Mouse (Mus musculus) C2C12 (cell line): ENCODE measurements around the gene Wrap73. TPM values are rescaled to one million over a fixed set of nuclear protein-coding genes. Genes with fewer than 3 reads are reported as not detected.

Experiments used
- H3K27me3 ChIP-seq: one replicate; pipeline ENCODE4 v1.6.1; 2011; ENCODE audit not compliant: control insufficient read depth, insufficient read depth, insufficient read length
- H3K36me3 ChIP-seq: one replicate; pipeline ENCODE4 v1.6.1; 2011; ENCODE audit not compliant: control insufficient read depth, insufficient read depth
- H3K4me3 ChIP-seq: one replicate; pipeline ENCODE4 v1.5.1; 2011; ENCODE audit warnings: mild to moderate bottlenecking, control low read depth; ENCODE audit not compliant: poor library complexity, insufficient read depth, severe bottlenecking
- H3K79me2 ChIP-seq: one replicate; pipeline ENCODE4 v1.6.1; 2011; ENCODE audit not compliant: control insufficient read depth, insufficient read depth
- H3K79me3 ChIP-seq: one replicate; pipeline ENCODE4 v1.6.1; 2011; ENCODE audit warnings: low read depth, control low read depth
- H3ac ChIP-seq: one replicate; pipeline ENCODE3; 2011; ENCODE audit warnings: low read depth; ENCODE audit not compliant: control insufficient read depth, insufficient read length
- CEBPB ChIP-seq: IDR thresholded peaks from one replicate; pipeline ENCODE4 v1.6.1; 2011; ENCODE audit warnings: low read depth, mild to moderate bottlenecking, control low read depth, moderate library complexity
- CTCF ChIP-seq: IDR thresholded peaks from one replicate; pipeline ENCODE4 v1.5.1; 2011; ENCODE audit not compliant: control insufficient read depth, insufficient read depth, insufficient read length
- FOSL1 ChIP-seq: IDR thresholded peaks from one replicate; pipeline ENCODE4 v1.8.0; 2011; ENCODE audit warnings: mild to moderate bottlenecking, low read length; ENCODE audit not compliant: poor library complexity, insufficient read depth, severe bottlenecking
- MAX ChIP-seq: IDR thresholded peaks from one replicate; pipeline ENCODE4 v1.6.1; 2011; ENCODE audit warnings: mild to moderate bottlenecking, control low read depth
- MYOD1 ChIP-seq: IDR thresholded peaks from one replicate; pipeline ENCODE4 v1.6.1; 2011; ENCODE audit warnings: low read depth; ENCODE audit not compliant: control insufficient read depth, insufficient read length
- MYOG ChIP-seq: IDR thresholded peaks from one replicate; pipeline ENCODE4 v1.6.1; 2011; ENCODE audit not compliant: control insufficient read depth, insufficient read length; ENCODE audit errors: extremely low read depth
- USF1 ChIP-seq: IDR thresholded peaks from one replicate; pipeline ENCODE4 v1.6.1; 2011; ENCODE audit warnings: low read depth, mild to moderate bottlenecking, control low read depth, moderate library complexity
- polyA plus RNA-seq: library from polyadenylated mRNA; unstranded; fragments of >200 nt; fragmentation: generic; extraction: Trizol; gene quantifications from one replicate; pipeline ENCODE4 v1.2.1, GENCODE M21; 2012; ENCODE audit warnings: missing spikeins

Gene Wrap73
- polyA plus RNA-seq, 1 experiment: 21.7 TPM

GRCm38 (mm10) chr4:154118782-154119181, 23.4 kb upstream of the Wrap73 start:
- Histone ChIP-seq H3K79me2 (no peaks in the 10 kb centered on the region), H3K36me3 (no peaks in the 10 kb centered on the region), H3ac (no peak overlapping the region), H3K4me3 (no peak overlapping the region), H3K79me3 (no peaks in the 10 kb centered on the region), H3K27me3 (peaks cover 6% of the 10 kb centered on the region)
- TF ChIP-seq CTCF (no peak), USF1 (no peak), CEBPB (no peak), MYOD1 (no peak), FOSL1 (no peak), MAX (no peak), MYOG (no peak)

- H3K27me3 ChIP-seq: peaks cover 6% of the 10 kb centered on the region
- H3K79me3 ChIP-seq: no peaks in the 10 kb centered on the region
- H3K36me3 ChIP-seq: no peaks in the 10 kb centered on the region
- H3ac ChIP-seq: no peak overlapping the region
- no peaks in the 10 kb centered on the region for H3K79me2 ChIP-seq
- TF ChIP-seq USF1: no peak
- H3K4me3 ChIP-seq: no peak overlapping the region
Measured at GRCm38 (mm10) chr4:154119208-154119607, 23.0 kb upstream of the Wrap73 start.

- Histone ChIP-seq H3K36me3 (no peaks in the 10 kb centered on the region), H3K79me2 (no peaks in the 10 kb centered on the region), H3K79me3 (no peaks in the 10 kb centered on the region), H3ac (no peak overlapping the region), H3K27me3 (peaks cover 3% of the 10 kb centered on the region), H3K4me3 (no peak overlapping the region)
- TF ChIP-seq MYOD1 (no peak), CEBPB (no peak), MYOG (no peak), FOSL1 (no peak), USF1 (no peak), MAX (no peak), CTCF (no peak)
Measured at GRCm38 (mm10) chr4:154121800-154122199, 20.4 kb upstream of the Wrap73 start.

GRCm38 (mm10) chr4:154122374-154122773, 19.8 kb upstream of the Wrap73 start:
- Histone ChIP-seq H3K27me3 (peaks cover under 1% of the 10 kb centered on the region), H3ac (no peak overlapping the region), H3K4me3 (no peak overlapping the region), H3K79me2 (no peaks in the 10 kb centered on the region), H3K79me3 (no peaks in the 10 kb centered on the region), H3K36me3 (no peaks in the 10 kb centered on the region)
- no peak for TF ChIP-seq CTCF
- no peak for TF ChIP-seq MYOG
- TF ChIP-seq USF1: no peak

- H3K27me3 ChIP-seq: peaks cover 3% of the 10 kb centered on the region
Measured at GRCm38 (mm10) chr4:154123553-154123952, 18.6 kb upstream of the Wrap73 start.

GRCm38 (mm10) chr4:154125202-154125601, 17.0 kb upstream of the Wrap73 start:
- Histone ChIP-seq H3ac (no peak overlapping the region), H3K36me3 (no peaks in the 10 kb centered on the region), H3K4me3 (no peak overlapping the region), H3K79me2 (no peaks in the 10 kb centered on the region), H3K79me3 (no peaks in the 10 kb centered on the region), H3K27me3 (peaks cover 3% of the 10 kb centered on the region)
- TF ChIP-seq CTCF: no peak
- no peak for TF ChIP-seq MYOD1
- TF ChIP-seq CEBPB: no peak
- TF ChIP-seq MYOG: no peak
- no peak for TF ChIP-seq USF1

More at GRCm38 (mm10) chr4:154123553-154123952, 18.6 kb upstream of the Wrap73 start:
- Histone ChIP-seq H3K79me3 (no peaks in the 10 kb centered on the region), H3K79me2 (no peaks in the 10 kb centered on the region), H3K36me3 (no peaks in the 10 kb centered on the region), H3ac (no peak overlapping the region), H3K4me3 (no peak overlapping the region)
- TF ChIP-seq CTCF: no peak
- TF ChIP-seq MYOG: no peak
- no peak for TF ChIP-seq CEBPB
- TF ChIP-seq MAX: no peak
- no peak for TF ChIP-seq USF1
